Mouse (Mus musculus) bone marrow macrophage, adult 2 months (primary cell): ENCODE measurements around the gene Mat2a. TPM values are rescaled to one million over a fixed set of nuclear protein-coding genes. Genes with fewer than 3 reads are reported as not detected.

Source experiments
- H3K27ac ChIP-seq: 2 replicates; pipeline ENCODE4 v1.5.1; 2012; ENCODE audit warnings: low read depth, low read length; ENCODE audit not compliant: insufficient read depth
- H3K4me1 ChIP-seq: 2 replicates; pipeline ENCODE4 v1.6.1; 2012; ENCODE audit warnings: low read length; ENCODE audit not compliant: control insufficient read depth, insufficient read depth
- H3K4me3 ChIP-seq: 2 replicates; pipeline ENCODE4 v1.5.1; 2012; ENCODE audit warnings: mild to moderate bottlenecking, low read length, moderate library complexity; ENCODE audit not compliant: insufficient read depth
- CTCF ChIP-seq: IDR thresholded peaks from 2 replicates; pipeline ENCODE4 v1.5.1; 2012; ENCODE audit warnings: low read depth, mild to moderate bottlenecking, low read length, moderate library complexity
- POLR2A ChIP-seq: IDR thresholded peaks from 2 replicates; pipeline ENCODE4 v1.6.1; 2012; ENCODE audit warnings: mild to moderate bottlenecking, low read depth, low read length, borderline replicate concordance
- polyA plus RNA-seq: library from polyadenylated mRNA; stranded (reverse); fragments of >200 nt; gene quantifications from 2 replicates; pipeline ENCODE4 v1.2.4, GENCODE M21; 2012; ENCODE audit not compliant: missing spikeins, insufficient read depth, insufficient read length

Mat2a gene
- polyA plus RNA-seq, 1 experiment: 88.8 TPM

GRCm38 (mm10) chr6:72440186-72440990 lies 1.0 kb upstream of the Mat2a start:
- TF ChIP-seq POLR2A: no peak
- TF ChIP-seq CTCF: no peak
- peak overlapping the region; percentile 98 for H3K4me3 ChIP-seq
- H3K4me1 ChIP-seq: peaks cover 15% of the 10 kb centered on the region
- peak overlapping the region; percentile 97 for H3K27ac ChIP-seq

GRCm38 (mm10) chr6:72438862-72439354 lies 450 bp downstream of the Mat2a start:
- Histone ChIP-seq H3K27ac (peak overlapping the region; percentile 98), H3K4me1 (peaks cover 18% of the 10 kb centered on the region), H3K4me3 (peak overlapping the region; percentile 98)
- TF ChIP-seq CTCF (no peak), POLR2A (no peak)

- peak overlapping the region; percentile 98 for H3K27ac ChIP-seq
- peaks cover 18% of the 10 kb centered on the region for H3K4me1 ChIP-seq
- peak overlapping the region; percentile 98 for H3K4me3 ChIP-seq
- no peak for TF ChIP-seq POLR2A
- TF ChIP-seq CTCF: no peak
These were observed 1.1 kb downstream of the Mat2a start for GRCm38 (mm10) chr6:72438226-72438625.

- no peak for TF ChIP-seq CTCF
- TF ChIP-seq POLR2A: no peak
- Histone ChIP-seq H3K4me3 (no peak overlapping the region), H3K27ac (no peak overlapping the region), H3K4me1 (peaks cover 15% of the 10 kb centered on the region)
These were observed 7.2 kb downstream of the Mat2a start for GRCm38 (mm10) chr6:72432153-72432552.

- H3K27ac ChIP-seq: 0 out of 2 replicates have a peak overlapping the region, but pooled peaks have one; percentile 16
- TF ChIP-seq CTCF (no peak), POLR2A (no peak)
- H3K4me1 ChIP-seq: peaks cover 11% of the 10 kb centered on the region
- no peak overlapping the region for H3K4me3 ChIP-seq
These were observed 8.1 kb downstream of the Mat2a start for GRCm38 (mm10) chr6:72430989-72431921.

- no peak overlapping the region for H3K4me3 ChIP-seq
These were observed 10.1 kb downstream of the Mat2a start for GRCm38 (mm10) chr6:72429061-72429842.

GRCm38 (mm10) chr6:72428036-72428435 lies 11.3 kb downstream of the Mat2a start:
- Histone ChIP-seq H3K27ac (no peak overlapping the region), H3K4me1 (peaks cover 3% of the 10 kb centered on the region), H3K4me3 (no peak overlapping the region)
- TF ChIP-seq POLR2A (no peak), CTCF (peak; percentile 71)

More at GRCm38 (mm10) chr6:72429061-72429842, 10.1 kb downstream of the Mat2a start:
- TF ChIP-seq POLR2A: no peak
- no peak for TF ChIP-seq CTCF
- peaks cover 3% of the 10 kb centered on the region for H3K4me1 ChIP-seq
- no peak overlapping the region for H3K27ac ChIP-seq

- H3K4me1 ChIP-seq: no peaks in the 10 kb centered on the region
- no peak overlapping the region for H3K4me3 ChIP-seq
- no peak overlapping the region for H3K27ac ChIP-seq
- TF ChIP-seq CTCF (no peak), POLR2A (no peak)
These were observed 13.7 kb downstream of the Mat2a start for GRCm38 (mm10) chr6:72425646-72426045.

- no peak for TF ChIP-seq POLR2A
- no peak for TF ChIP-seq CTCF
- no peaks in the 10 kb centered on the region for H3K4me1 ChIP-seq
- H3K27ac ChIP-seq: no peak overlapping the region
- H3K4me3 ChIP-seq: no peak overlapping the region
These were observed 18.5 kb downstream of the Mat2a start for GRCm38 (mm10) chr6:72420901-72421300.
